Mouse (Mus musculus): ENCODE results near the gene Acod1. TPM values are rescaled to one million over a fixed set of nuclear protein-coding genes. Genes with fewer than 3 reads are reported as not detected.

The Acod1 gene
- total and polyA plus RNA-seq, 2 experiments from 2014 or later: not detected

- Histone ChIP-seq H3K36me3 (ENCODE audit: insufficient read depth, low read length) (no peaks in the 10 kb centered on the region), H3K4me2 (ENCODE audit: low read depth, low read length, poor library complexity, severe bottlenecking) (no peak overlapping the region), H3K4me3 (ENCODE audit: low read depth, low read length) (no peak overlapping the region), H3K27ac (ENCODE audit: low read depth, low read length) (no peak overlapping the region), H3K9ac (replicated peaks; ENCODE audit: low read length, poor library complexity, severe bottlenecking) (no peak overlapping the region), H3K9me3 (ENCODE audit: low read length) (no peaks in the 10 kb centered on the region), H3K4me1 (ENCODE audit: insufficient read depth, low read length) (peaks cover 2% of the 10 kb centered on the region; the same call in 1 of the 2 replicates), H3K27me3 (ENCODE audit: insufficient read depth, low read length) (no peaks in the 10 kb centered on the region)
- WGBS: 77% methylated on average over 6 of the region's 6 CpGs
- DNase-seq (ENCODE audit: low spot score): no peak
- TF ChIP-seq CTCF (IDR thresholded peaks at IDR 0.05): no peak
- ATAC-seq (ENCODE audit: low FRiP score): no peak
These were observed 55.5 kb downstream of the Acod1 start for GRCm38 (mm10) chr14:103102246-103102645.

- no peaks in the 10 kb centered on the region for H3K36me3 ChIP-seq (ENCODE audit: insufficient read depth, low read length)
- no peak overlapping the region for H3K27ac ChIP-seq (ENCODE audit: low read depth, low read length)
- H3K4me2 ChIP-seq (ENCODE audit: low read depth, low read length, poor library complexity, severe bottlenecking): no peak overlapping the region
- no peaks in the 10 kb centered on the region for H3K4me1 ChIP-seq (ENCODE audit: insufficient read depth, low read length)
- DNase-seq (ENCODE audit: low spot score) (no peak), ATAC-seq (ENCODE audit: low FRiP score) (no peak)
- 86% methylated on average over 10 of the region's 10 CpGs for WGBS
- no peak overlapping the region for H3K4me3 ChIP-seq (ENCODE audit: low read depth, low read length)
- H3K9me3 ChIP-seq (ENCODE audit: low read length): no peaks in the 10 kb centered on the region
- TF ChIP-seq CTCF (IDR thresholded peaks at IDR 0.05): no peak
- no peak overlapping the region for H3K9ac ChIP-seq (replicated peaks; ENCODE audit: low read length, poor library complexity, severe bottlenecking)
- H3K27me3 ChIP-seq (ENCODE audit: insufficient read depth, low read length): no peaks in the 10 kb centered on the region
These were observed 56.1 kb downstream of the Acod1 start for GRCm38 (mm10) chr14:103102731-103103335.

Other genes starting within 250 kb of the Acod1 start
- gene Kctd12, start 64.3 kb upstream of the Acod1 start, total RNA-seq (2014; rRNA removed): 125 and 145 TPM in 2 replicates
- 11.4 and 13.0 TPM in 2 replicates for gene Kctd12, start 64.3 kb upstream of the Acod1 start, polyA plus RNA-seq (2015; fragmentation: Nextera tagmentation; extraction: Ambion mirVana)
- gene Cln5, start 23.2 kb downstream of the Acod1 start, total RNA-seq (2014; rRNA removed): 7.8 and 10.4 TPM in 2 replicates
- 10.6 and 11.5 TPM in 2 replicates for gene Cln5, start 23.2 kb downstream of the Acod1 start, polyA plus RNA-seq (2015; fragmentation: Nextera tagmentation; extraction: Ambion mirVana)
- 64.5 and 67.9 TPM in 2 replicates for gene Fbxl3, start 52.6 kb downstream of the Acod1 start, total RNA-seq (2014; rRNA removed)
- gene Fbxl3, start 52.6 kb downstream of the Acod1 start, polyA plus RNA-seq (2015; fragmentation: Nextera tagmentation; extraction: Ambion mirVana): 20.2 and 22.5 TPM in 2 replicates